Mouse (Mus musculus): ENCODE measurements at regions not wholly inside any gene's neighbourhood (a gene's known extent, or its start where the extent isn't known, plus 50 kb on each side); places are given as distances from the start of the nearest gene placed in this dataset.

DNA sequence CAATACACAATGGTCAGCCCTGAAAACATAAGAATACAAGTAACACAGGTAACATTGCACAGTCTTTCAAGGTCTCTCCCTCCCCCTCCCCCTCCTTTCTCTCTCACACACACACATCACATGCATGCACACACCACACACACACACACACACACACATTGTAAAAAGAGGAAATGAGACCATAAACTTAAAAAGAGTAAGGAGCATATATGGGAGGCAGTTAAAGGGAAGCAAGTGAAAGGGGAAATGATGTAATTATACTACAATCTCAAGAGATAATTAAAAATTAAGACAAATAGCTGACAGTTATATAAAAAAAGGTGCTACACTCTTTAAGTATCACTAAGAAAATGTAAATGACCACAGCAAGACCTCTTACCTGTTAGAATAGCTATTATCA lies 96.5 kb upstream of the Qrfpr start:
- TF ChIP-seq MAX (IDR thresholded peaks at IDR 0.05) (no peak), CTCF (IDR thresholded peaks at IDR 0.05; ENCODE audit: control insufficient read depth, insufficient read depth, insufficient read length) (no peak), USF1 (IDR thresholded peaks at IDR 0.05; ENCODE audit: low read depth) (no peak), FOSL1 (IDR thresholded peaks at IDR 0.05; ENCODE audit: insufficient read depth, low read length, poor library complexity, severe bottlenecking) (no peak), MYOD1 (IDR thresholded peaks at IDR 0.05; ENCODE audit: control insufficient read depth, insufficient read length, low read depth) (no peak)

Measured in C2C12 (cell line).